Mouse (Mus musculus) left cerebral cortex, adult 9 months (tissue): Measurements from ENCODE around the gene Rdh14.
A peak's percentile ranks its signal among the peaks of the same experiment; 100 is the strongest.

ENCODE experiments used
- DNase-seq, 2 experiments: peaks; one replicate each; pipeline ENCODE4 v3.0.0; 2022; ENCODE audit warnings: low spot score in 2 of 2

Gene Rdh14

DNA sequence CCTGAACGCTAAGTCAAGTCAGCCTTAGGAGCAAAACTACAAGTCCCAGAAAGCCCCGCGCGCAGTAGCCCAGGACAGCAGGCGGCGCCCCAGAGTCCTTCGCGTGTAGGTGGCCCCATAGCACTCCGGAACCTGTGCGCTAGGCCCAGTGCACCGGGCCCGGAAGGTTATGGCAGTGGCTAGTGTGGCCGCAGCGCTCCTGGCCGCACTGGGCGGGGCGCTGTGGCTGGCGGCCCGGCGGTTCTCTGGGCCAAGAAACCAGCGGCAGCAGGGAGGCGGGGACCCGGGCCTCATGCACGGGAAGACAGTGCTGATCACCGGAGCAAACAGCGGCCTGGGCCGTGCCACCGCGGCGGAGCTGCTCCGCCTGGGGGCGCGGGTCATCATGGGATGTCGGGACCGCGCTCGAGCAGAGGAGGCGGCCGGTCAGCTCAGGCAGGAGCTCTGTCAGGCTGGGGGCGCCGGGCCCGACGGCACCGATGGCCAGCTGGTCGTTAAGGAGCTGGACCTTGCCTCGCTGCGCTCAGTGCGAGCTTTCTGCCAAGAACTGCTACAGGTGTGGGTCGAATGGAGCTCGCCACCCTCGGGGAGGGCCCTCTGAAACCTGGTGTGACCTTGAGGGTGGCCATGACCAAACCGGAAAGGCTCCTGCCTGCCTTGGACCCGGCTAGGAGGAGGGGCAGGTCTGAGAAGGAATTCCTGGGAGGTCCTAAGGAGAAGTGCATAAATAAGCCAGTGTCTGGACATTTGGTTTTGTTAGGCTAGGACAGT is at the start of gene Rdh14:
Gene Rdh14 (plus strand): TSS at position 102 of the 771 bp plus-strand sequence.
- DNase-seq: peak; percentile 82 to 98

GRCm38 (mm10) chr12:10350706-10351105 is 39.9 kb upstream of the Rdh14 start:
- no peak for DNase-seq

- no peak for DNase-seq
Measured at GRCm38 (mm10) chr12:10357756-10358155, 32.8 kb upstream of the Rdh14 start.

DNA sequence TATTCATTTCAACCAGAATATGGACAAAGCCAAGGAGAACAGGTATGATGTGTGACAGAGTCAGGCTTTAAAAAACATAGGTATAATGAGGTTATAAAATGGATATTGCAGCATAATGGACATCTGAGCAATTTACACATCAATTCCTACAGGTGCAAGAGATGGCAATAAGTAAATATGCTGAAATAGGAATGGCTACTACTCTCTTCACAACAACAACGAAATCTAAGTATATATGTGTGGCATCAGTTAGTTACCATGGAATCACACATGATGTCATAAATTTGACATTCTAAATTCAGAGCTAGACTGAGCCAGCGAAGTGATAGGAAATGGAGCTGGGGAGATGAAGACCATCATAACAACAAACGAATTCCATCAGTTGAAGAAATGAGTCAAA is 20.9 kb upstream of the Rdh14 start, which contains the start of gene Nt5c1b:
Gene Nt5c1b (plus strand): TSS at position 301 of the 400 bp plus-strand sequence.
- no peak for DNase-seq

DNA sequence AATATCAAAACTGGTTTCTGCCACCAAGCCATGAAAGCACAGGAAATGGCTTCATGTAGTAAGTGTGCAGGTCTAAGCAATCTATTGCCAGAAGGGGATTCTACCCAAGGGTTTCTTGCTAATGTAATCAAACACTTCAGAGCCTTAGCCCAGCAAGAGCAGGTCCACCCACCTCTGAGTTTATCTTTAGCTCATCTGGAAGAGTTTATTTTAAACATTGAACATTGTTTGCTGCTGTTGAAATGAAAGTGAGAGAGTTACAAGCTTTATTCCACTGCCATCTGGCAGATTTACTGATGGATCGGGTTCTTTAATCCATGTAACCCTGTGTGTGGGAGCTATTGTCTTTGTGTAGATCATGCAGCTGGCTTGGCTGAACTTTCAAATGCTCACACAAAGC is 10.2 kb downstream of the Rdh14 start:
- DNase-seq: peak in 1 of 2 experiments; percentile 17

GRCm38 (mm10) chr12:10402421-10403115 is 12.0 kb downstream of the Rdh14 start:
- no peak for DNase-seq

GRCm38 (mm10) chr12:10410511-10411179 is 20.1 kb downstream of the Rdh14 start:
- no peak for DNase-seq

DNA sequence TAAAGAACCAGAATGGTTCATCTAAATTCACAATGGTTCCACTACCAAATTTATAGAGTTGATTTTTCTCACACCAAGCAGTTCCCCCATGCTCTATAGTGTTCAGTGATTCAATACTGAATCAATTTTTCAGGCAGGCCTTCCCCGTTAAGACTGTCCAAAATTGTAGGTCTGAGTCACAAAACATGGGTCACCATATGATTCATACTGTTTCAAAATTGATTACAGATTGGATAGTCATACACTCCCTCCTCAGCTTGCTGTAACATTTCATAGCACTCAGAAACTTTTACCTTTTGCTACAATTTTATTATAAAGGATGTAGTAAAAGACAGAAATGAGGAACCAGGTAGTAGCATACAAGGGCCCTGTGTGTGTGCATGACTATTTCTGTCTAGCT is 20.9 kb downstream of the Rdh14 start:
- no peak for DNase-seq

DNA sequence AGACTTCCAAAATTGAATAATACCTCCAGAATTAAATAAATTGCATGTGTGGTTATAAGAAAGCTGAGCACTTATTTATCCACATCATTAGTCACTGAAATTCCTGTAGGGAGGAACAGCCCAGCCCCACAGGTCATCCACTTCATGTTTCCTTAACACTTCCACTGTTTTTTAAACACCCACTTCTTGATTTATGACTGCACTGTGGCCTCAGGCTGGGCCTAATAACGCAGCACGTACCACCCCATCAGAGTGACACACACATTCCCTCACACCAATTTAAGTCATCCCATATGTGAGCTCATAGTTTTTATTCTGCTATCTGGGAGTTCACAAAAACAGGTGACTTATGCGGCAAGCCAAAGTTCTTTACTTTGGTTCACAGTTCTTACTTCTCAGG is 31.8 kb downstream of the Rdh14 start:
- DNase-seq: no peak

DNA sequence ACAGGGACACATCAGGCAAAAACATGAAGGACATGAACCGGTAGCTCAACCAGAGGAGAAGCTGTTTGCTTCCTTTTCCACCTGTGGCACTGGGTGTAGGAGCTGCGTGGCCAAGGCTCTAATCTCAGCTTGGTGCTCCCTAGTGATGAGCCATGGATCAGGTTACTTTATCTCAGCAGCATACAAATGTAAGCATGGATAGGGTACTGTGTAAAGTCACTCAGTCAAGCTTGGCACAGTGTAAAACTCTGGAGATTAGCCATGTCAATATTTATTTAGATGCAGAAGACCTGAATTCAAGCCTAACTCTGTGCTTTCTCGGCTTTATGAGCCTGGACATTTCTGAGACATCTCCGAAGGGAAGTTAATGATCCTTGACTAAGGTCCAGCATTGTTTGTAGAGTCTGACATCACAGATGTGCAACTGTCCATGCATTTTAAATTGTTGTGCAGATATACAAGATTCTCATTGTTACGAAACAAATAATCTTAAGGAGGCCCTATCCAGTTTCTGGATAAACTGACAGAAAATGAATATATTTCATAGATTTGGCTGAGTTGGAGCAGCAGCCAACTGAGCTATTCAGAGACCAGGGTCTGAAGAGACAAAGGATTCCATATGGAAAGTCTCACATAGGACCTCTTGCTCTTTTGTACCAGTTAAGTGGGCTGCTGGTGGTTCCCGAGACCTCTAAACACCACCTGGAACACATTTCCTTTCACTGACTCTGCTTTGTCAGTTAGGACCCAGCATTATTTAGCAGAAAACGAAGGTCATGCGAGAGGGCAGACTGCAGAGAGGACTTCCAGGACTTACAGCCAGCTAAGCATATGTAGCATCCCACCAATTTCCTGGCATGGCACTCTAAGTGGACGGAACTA is 35.7 kb downstream of the Rdh14 start:
- DNase-seq: no peak

DNA sequence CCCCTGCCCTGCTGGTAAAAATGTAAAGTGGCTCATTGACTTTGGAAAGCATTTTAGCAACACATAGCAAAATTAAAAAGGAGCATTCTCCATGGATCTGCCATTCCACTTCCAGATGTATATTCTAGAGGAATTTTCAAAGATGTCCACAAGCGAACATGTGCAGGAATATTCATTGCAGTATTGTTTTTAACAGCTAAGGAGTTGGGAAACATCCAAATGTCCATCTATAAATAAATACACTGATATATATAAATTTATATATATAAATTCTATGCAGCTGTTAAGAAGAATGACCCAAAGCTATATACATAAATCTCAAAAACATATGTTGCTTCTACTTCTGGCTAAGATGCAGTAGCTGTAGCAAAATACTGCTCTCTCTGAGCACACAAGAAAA is 40.4 kb downstream of the Rdh14 start:
- DNase-seq: no peak

DNA sequence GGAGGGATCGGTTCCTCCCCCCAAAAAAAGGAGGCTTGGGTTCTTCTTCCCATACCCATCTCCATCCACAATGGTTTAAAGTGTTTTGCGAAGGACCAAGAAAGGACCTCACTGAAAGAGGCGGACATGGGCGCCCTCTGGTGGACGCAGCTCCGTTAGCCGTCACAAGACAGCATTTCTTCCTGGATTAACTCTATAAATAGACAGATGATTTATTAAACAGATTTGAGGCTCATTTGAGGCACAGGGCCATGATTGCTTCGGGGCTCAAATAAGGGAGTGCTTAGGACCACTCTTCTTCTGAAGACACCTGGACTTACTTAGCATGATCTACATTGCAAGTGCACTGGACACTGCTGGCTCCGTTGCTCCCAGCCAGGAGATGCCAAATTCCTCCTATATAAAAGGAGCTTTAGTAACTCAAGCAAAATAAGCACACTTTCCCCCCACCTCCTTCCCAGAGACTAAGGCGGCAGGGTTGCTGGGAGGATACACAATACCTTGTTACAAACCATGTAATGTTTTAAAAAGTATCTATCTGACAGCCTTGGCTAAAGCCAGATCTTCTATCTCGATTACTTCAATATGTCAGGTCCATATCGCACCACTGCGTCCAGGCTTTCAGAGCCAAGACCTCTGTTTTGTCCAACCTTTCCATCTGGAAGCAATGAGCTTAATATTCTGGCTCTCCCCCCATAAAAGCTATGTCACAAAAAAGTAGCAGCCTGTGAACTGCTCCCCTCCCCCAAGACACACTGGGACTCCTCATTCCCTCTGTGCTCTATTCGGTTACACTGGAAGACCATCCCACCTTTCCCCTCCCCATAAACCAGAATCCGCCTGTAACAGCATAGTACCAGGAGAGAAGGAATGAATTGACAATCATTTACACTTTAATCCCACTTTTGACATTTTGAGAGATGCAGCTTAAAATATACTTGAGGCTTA is 47.8 kb downstream of the Rdh14 start:
- DNase-seq: peak; percentile 13 to 82

DNA sequence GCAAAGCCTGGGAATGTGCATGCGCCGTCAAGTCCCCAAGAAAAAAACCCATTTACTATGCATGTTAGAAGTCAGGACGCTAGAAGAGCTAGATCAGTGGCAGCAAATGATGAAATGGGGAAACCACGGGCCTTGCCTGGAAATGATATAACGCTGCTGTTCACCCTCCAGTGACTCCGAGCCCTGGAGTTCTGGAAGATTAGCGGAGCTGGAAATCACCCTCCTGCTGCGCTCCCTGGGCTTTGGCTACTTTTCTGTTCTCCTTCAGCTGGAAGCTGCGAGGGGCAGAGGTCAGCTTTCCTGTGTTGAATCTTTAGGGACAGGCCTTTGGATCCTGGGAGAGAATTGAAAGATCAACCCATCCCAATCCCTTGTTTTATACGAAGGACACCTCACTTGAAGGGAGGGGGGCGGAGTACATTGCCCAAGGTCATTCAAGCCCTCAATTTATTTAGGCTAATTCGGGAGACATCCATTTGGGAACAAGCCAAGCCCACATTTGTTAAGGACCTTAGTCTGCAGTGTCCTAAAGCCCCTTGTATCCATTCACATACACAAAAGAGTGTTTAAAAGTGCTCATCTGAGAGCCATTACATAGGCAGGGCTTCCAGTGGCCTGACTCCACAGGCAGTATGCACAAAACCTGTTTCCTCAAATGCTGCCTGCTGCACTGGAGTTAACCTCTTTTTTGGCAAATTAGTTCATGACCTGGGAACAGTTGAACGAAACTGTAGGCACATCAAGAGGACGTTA is 49.1 kb downstream of the Rdh14 start:
- DNase-seq: no peak
